Mouse (Mus musculus) heart, embryonic 10.5 days (tissue): ENCODE measurements at regions not wholly inside any gene's neighbourhood (a gene's known extent, or its start where the extent isn't known, plus 50 kb on each side); places are given as distances from the start of the nearest gene placed in this dataset.

Experiments
- DNase-seq: peaks from one replicate; pipeline ENCODE4 v3.0.0-alpha.2; 2017; ENCODE audit warnings: low spot score
- H3K27ac ChIP-seq: fragments of 300-500 bp; sonication (generic); 2 replicates; pipeline ENCODE4 v1.5.1; 2016; ENCODE audit warnings: mild to moderate bottlenecking
- H3K27me3 ChIP-seq: fragments of 300-500 bp; sonication (generic); 2 replicates; pipeline ENCODE4 v1.6.1; 2016; ENCODE audit warnings: mild to moderate bottlenecking; ENCODE audit not compliant: poor library complexity, insufficient read depth, severe bottlenecking
- H3K36me3 ChIP-seq: fragments of 300-500 bp; sonication (generic); 2 replicates; pipeline ENCODE4 v1.6.1; 2016; ENCODE audit warnings: mild to moderate bottlenecking, moderate library complexity
- H3K4me1 ChIP-seq: fragments of 300-500 bp; sonication (generic); 2 replicates; pipeline ENCODE4 v1.6.1; 2016; ENCODE audit warnings: mild to moderate bottlenecking
- H3K4me3 ChIP-seq: fragments of 300-500 bp; sonication (generic); 2 replicates; pipeline ENCODE4 v1.5.1; 2016; ENCODE audit warnings: mild to moderate bottlenecking, moderate library complexity
- H3K9me3 ChIP-seq: fragments of 300-500 bp; sonication (generic); 2 replicates; pipeline ENCODE4 v1.6.1; 2016; ENCODE audit warnings: mild to moderate bottlenecking, moderate library complexity
- WGBS: fragments of 180-500 bp; shearing (Covaris S2); methylation state at CpG from one replicate; pipeline ENCODE4 v1.1.7; 2016; 5-methylcytosine and 5-hydroxymethylcytosine counted together

DNA sequence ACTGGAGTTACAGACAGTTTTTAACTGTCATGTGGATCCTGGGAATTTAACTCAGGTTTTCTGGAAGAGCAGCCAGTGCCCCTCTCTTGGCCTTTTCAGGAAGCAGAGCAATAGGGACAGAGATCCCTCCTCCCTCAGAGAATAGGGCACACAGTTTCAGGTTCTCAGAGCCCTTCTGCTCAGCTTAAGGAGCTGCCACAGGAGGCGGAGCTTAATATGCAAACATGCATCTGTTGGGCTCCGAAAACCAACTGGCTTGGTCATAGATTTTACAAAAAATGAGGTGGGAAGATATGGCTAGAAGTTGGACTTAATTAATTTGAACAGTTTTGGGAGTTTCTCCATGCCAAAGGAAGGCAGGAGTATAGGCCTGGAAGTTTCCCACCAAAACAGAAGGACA, 61.9 kb upstream of the Znrf2 start:
- H3K4me1 ChIP-seq = peaks cover 24% of the 10 kb centered on the region; the same call in 1 of the 2 replicates
- WGBS = 85% methylated on average over 2 of the region's 2 CpGs
- H3K9me3 ChIP-seq = no peaks in the 10 kb centered on the region
- no peaks in the 10 kb centered on the region for H3K36me3 ChIP-seq
- no peak overlapping the region for H3K27ac ChIP-seq
- H3K27me3 ChIP-seq = peaks cover 6% of the 10 kb centered on the region; the same call in 1 of the 2 replicates
- H3K4me3 ChIP-seq = no peak overlapping the region
- DNase-seq = no peak

DNA sequence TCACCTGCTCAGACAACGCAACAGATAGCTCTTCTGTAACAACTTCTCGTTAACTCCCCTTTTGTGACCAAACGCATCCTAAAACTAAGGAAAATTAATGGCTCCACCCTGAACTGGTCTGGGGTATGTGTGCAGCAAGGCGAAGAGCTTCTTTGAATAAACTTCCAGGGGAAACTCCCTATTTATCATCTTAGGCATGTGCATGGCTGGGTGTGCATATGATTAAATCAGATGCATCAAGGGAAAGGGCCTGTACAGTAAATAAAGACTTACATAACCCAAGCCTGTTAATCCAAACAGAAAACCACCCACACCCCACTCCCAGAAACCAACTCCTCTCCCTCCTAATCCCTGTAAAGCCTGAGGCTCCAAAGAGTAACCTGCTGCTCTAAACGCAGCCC, 59.2 kb upstream of the Znrf2 start:
- Histone ChIP-seq H3K9me3 (no peaks in the 10 kb centered on the region), H3K27me3 (peaks cover 24% of the 10 kb centered on the region), H3K36me3 (no peaks in the 10 kb centered on the region), H3K4me1 (peaks cover 44% of the 10 kb centered on the region), H3K4me3 (no peak overlapping the region), H3K27ac (no peak overlapping the region)
- WGBS = 72% methylated on average over 5 of the region's 5 CpGs
- no peak for DNase-seq

DNA sequence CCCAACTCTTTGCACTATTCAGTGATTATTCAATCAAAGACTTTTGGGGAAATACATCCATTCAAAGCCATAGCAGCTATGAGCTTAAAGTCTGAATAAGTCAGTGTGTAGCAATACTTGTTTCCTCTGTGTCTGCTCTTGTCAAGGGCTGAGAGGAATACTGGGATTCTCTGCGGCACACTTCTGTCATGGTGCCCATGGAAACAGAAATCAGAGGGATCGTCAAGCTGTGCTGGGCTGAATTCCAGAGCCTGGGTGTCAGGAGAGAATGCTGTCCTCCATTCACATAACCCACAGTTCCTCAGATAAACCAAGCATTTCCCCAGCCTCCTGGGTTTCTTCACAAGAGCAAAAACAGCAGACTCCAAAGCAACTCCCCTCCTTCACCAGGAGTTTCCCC, 58.6 kb upstream of the Znrf2 start:
- WGBS = 9% methylated on average over 2 of the region's 2 CpGs

DNA sequence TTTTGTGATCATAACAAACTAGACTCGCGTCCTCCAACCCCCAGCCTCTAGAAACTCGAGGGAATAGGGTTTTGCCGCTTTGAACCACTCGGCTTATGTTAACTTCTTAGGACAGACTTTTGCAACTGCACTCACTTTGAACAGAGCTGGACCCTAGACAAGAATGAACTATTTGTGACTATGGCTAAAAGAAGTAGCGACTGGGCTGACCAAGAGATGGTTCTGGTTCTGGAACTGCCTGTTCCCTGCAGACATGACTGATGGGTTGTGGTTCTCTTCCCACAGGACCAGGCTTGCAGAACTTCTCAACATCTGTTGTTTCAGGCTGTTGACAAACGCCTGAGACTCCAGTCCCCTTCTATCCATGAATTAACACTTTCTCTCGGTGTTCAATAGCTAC, 57.5 kb upstream of the Znrf2 start:
- Histone ChIP-seq H3K27me3 (peaks cover 31% of the 10 kb centered on the region), H3K4me3 (0 out of 2 replicates have a peak overlapping the region, but pooled peaks have one; percentile 43), H3K36me3 (no peaks in the 10 kb centered on the region), H3K4me1 (peaks cover 49% of the 10 kb centered on the region), H3K9me3 (no peaks in the 10 kb centered on the region), H3K27ac (no peak overlapping the region)
- DNase-seq = no peak
- 45% methylated on average over 8 of the region's 8 CpGs for WGBS

More for the DNA sequence above, 58.6 kb upstream of the Znrf2 start:
- peak; percentile 79 for DNase-seq
- Histone ChIP-seq H3K36me3 (no peaks in the 10 kb centered on the region), H3K4me3 (no peak overlapping the region), H3K27ac (no peak overlapping the region), H3K9me3 (no peaks in the 10 kb centered on the region), H3K4me1 (peaks cover 49% of the 10 kb centered on the region), H3K27me3 (peaks cover 29% of the 10 kb centered on the region)

DNA sequence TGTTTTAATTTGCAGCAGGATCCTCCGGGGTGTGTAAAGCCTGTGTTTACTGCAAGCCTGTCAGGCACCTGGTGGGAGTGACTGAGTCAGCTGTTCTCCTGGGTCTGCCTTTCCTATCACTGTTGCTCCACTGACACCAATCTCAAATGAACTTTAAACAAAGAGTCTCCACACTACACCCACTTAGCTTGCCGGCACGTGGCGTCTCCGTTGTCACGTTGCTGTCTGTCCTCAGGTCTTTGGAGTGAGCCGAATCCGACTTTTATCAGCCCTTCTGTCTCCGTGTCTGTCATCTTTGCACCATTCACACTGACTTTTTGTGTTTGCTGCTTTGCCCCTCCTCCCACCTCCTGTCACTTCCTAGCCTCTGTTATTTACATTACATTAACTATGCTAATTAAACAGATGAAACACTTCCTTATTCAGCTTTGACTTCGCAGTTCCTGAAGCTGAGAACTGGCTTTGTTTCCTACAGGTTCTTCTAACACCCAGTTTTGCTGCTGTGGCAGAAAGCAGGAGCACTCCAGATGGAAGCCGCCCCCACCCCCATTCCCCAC, 56.7 kb upstream of the Znrf2 start:
- peaks cover 39% of the 10 kb centered on the region for H3K27me3 ChIP-seq
- H3K4me3 ChIP-seq = peak overlapping the region; percentile 43
- peak overlapping the region; percentile 17; the same call in 1 of the 2 replicates for H3K27ac ChIP-seq
- H3K4me1 ChIP-seq = peaks cover 49% of the 10 kb centered on the region
- WGBS = 2% methylated on average over 11 of the region's 11 CpGs
- H3K9me3 ChIP-seq = no peaks in the 10 kb centered on the region
- H3K36me3 ChIP-seq = no peaks in the 10 kb centered on the region
- no peak for DNase-seq

DNA sequence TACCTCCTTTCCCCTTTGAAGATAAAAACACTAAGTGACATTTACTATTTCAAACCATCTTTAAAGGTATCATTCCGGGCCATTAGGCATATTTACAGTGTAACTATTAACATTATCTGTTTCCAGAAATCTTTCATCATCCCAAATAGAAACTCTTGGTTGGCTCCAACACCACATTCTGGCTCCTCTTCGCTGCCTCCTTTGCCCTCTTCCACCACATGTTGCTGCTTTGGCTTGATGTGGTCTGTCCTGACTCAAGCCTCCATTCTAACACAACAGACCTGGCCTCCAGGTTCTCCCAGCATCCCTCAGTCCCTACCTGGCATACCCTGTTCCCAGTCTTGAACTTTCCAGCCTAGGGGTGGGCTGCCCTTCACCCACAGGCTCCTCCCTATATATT, 56.2 kb upstream of the Znrf2 start:
- H3K36me3 ChIP-seq = no peaks in the 10 kb centered on the region
- no peak for DNase-seq
- H3K4me1 ChIP-seq = peaks cover 49% of the 10 kb centered on the region
- peaks cover 43% of the 10 kb centered on the region for H3K27me3 ChIP-seq
- H3K4me3 ChIP-seq = 0 out of 2 replicates have a peak overlapping the region, but pooled peaks have one; percentile 43
- 32% methylated on average over 2 of the region's 2 CpGs for WGBS
- H3K9me3 ChIP-seq = no peaks in the 10 kb centered on the region
- H3K27ac ChIP-seq = no peak overlapping the region

DNA sequence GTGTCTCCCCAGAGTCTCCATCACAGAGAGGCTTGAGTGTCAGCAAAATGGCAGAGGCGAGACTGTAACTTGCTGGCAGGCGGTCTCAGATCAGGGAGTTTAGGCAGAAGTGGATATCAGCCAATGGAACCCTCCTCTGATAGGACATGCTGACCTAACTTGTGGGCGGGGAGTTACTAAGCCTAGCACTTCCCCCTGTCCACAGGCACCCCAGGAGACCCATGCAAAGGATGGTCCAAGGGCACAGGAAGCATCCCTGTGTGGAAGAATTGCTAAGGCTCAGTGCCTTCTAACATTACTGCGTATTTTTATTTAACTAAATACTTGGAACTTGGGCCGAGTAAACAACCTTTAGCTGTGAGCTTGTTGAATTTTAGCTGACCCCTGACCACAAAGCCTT, 54.7 kb upstream of the Znrf2 start:
- no peak overlapping the region for H3K27ac ChIP-seq
- no peak for DNase-seq
- WGBS = 26% methylated on average over 5 of the region's 5 CpGs

DNA sequence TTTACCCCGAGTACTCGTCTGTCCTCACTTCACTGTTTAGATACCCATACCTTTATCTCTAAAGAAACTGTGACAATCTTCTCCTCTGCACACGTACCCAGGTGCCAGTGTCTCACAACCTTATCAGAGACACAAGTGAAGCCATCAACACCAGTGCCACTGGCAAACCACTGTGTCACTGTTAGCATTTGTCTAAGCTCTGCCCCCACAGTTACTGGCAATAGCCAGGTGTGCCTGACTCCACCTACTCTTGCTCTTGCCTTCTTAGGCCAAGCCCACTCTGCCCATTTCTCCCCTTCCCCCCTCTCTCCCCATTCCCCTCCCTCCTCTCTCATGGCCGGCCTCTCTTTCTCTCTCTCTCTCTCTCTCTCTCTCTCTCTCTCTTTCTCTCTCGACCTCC, 54.2 kb upstream of the Znrf2 start:
- H3K27me3 ChIP-seq = peaks cover 45% of the 10 kb centered on the region
- no peak for DNase-seq
- H3K4me1 ChIP-seq = peaks cover 52% of the 10 kb centered on the region
- no peak overlapping the region for H3K4me3 ChIP-seq
- no peak overlapping the region for H3K27ac ChIP-seq
- WGBS = 5% methylated on average over 5 of the region's 5 CpGs
- no peaks in the 10 kb centered on the region for H3K9me3 ChIP-seq
- no peaks in the 10 kb centered on the region for H3K36me3 ChIP-seq

More for the DNA sequence above, 54.7 kb upstream of the Znrf2 start:
- Histone ChIP-seq H3K4me1 (peaks cover 50% of the 10 kb centered on the region), H3K9me3 (no peaks in the 10 kb centered on the region), H3K27me3 (peaks cover 45% of the 10 kb centered on the region), H3K36me3 (no peaks in the 10 kb centered on the region), H3K4me3 (no peak overlapping the region)

DNA sequence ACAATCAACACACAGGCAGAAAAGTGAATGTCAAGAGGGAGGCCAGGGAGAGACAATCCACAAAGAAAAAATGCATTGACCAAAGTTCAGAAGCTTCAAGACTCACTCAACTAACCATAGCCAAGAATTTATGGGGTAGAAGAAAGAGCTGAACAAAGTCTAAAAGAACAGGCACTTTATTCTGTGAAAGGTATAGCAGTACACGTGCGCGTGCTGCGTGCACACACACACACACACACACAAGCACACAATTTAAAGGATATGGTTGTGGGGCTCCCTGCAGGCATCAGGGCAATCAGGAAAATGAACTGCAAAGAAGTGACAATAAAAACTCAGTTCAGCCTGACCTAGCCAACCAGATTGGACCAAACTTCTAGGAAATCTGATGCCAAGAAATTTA, 53.0 kb upstream of the Znrf2 start:
- no peaks in the 10 kb centered on the region for H3K9me3 ChIP-seq
- DNase-seq = no peak
- H3K36me3 ChIP-seq = no peaks in the 10 kb centered on the region
- H3K27ac ChIP-seq = no peak overlapping the region
- H3K4me1 ChIP-seq = peaks cover 51% of the 10 kb centered on the region
- H3K4me3 ChIP-seq = no peak overlapping the region
- 97% methylated on average over 4 of the region's 4 CpGs for WGBS
- H3K27me3 ChIP-seq = peaks cover 45% of the 10 kb centered on the region

DNA sequence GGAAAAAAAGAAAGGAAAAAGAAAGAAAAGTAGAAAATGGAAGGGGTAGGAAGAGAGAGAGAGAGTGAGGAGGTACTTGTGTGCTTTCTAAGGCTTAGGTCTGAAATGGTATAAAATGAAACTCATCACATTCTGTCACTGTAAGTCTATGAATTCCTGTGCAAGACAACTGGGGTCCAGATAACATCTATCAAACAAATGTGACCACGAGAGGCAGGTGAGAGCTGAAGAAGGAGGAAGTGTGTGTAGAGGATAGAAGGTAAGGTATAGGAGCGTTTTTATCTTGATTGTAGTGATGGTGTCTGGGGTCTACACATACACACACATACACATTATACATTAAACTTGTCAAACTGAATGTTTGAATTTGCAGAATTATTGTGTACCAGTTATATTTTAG, 51.0 kb upstream of the Znrf2 start:
- WGBS = 71% methylated on average over 2 of the region's 2 CpGs
- H3K4me3 ChIP-seq = no peak overlapping the region
- H3K27ac ChIP-seq = no peak overlapping the region
- no peaks in the 10 kb centered on the region for H3K36me3 ChIP-seq
- H3K9me3 ChIP-seq = no peaks in the 10 kb centered on the region
- H3K4me1 ChIP-seq = peaks cover 35% of the 10 kb centered on the region
- peaks cover 37% of the 10 kb centered on the region for H3K27me3 ChIP-seq
- DNase-seq = no peak

DNA sequence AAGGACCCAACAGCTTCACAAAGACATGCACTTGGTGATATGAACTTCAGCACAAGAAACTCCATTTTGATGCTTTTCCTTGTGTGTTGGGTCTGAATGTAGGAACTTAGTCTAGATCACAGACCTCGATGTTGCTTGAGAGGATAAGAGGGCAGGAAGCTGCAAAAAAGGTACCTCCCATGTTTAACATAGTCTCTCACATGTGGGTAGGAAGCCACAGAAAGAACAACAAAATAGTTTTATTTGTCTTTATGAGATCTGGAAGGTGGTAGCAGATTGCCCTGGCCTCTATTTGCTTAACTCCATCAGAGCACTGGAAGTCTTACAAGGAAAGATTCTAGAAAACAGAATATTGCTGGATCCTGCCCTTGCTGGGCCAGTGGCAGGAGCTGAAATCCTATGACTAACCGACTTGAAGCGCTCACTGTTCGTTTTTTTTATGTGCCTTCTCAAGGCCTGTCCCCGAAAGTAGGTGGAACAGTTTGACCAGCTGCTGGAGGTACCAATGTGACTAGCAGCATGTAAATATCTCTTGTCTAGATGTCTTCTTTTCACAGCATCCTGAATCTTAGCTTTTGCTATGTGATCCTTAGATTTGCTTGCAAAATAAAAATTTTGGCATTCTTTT, 50.1 kb upstream of the Znrf2 start:
- no peaks in the 10 kb centered on the region for H3K9me3 ChIP-seq
- WGBS = 73% methylated on average over 5 of the region's 5 CpGs
- H3K4me1 ChIP-seq = peaks cover 40% of the 10 kb centered on the region
- H3K4me3 ChIP-seq = no peak overlapping the region
- DNase-seq = no peak
- H3K36me3 ChIP-seq = no peaks in the 10 kb centered on the region
- no peak overlapping the region for H3K27ac ChIP-seq
- H3K27me3 ChIP-seq = peaks cover 28% of the 10 kb centered on the region
